Mouse (Mus musculus): ENCODE results near the gene St8sia1. TPM values are rescaled to one million over a fixed set of nuclear protein-coding genes. Genes with fewer than 3 reads are reported as not detected.

The St8sia1 gene
- total RNA-seq, 2 experiments from 2014 or later: 0.83 to 1.2 TPM

GRCm38 (mm10) chr6:142831243-142831642, 133.0 kb downstream of the St8sia1 start:
- DNase-seq (ENCODE audit: low spot score in 2 of 2): no peak

- DNase-seq (ENCODE audit: low spot score in 2 of 2): no peak
These were observed 134.0 kb downstream of the St8sia1 start for GRCm38 (mm10) chr6:142830221-142830620.

- no peak for DNase-seq (ENCODE audit: low spot score in 2 of 2)
These were observed 138.8 kb downstream of the St8sia1 start for GRCm38 (mm10) chr6:142825449-142825848.

- DNase-seq (ENCODE audit: low spot score in 2 of 2): no peak
These were observed 141.1 kb downstream of the St8sia1 start for GRCm38 (mm10) chr6:142823008-142823787.

- DNase-seq (ENCODE audit: low spot score in 2 of 2): no peak
These were observed 145.9 kb downstream of the St8sia1 start for GRCm38 (mm10) chr6:142818306-142818705.

- DNase-seq (ENCODE audit: low spot score in 2 of 2): no peak
These were observed 148.7 kb downstream of the St8sia1 start for GRCm38 (mm10) chr6:142815513-142815912.

- DNase-seq (ENCODE audit: low spot score in 2 of 2): peak; percentile 73 to 76
These were observed 149.7 kb downstream of the St8sia1 start for GRCm38 (mm10) chr6:142814495-142814921.

GRCm38 (mm10) chr6:142814011-142814410, 150.2 kb downstream of the St8sia1 start:
- DNase-seq (ENCODE audit: low spot score in 2 of 2): no peak

GRCm38 (mm10) chr6:142812969-142813368, 151.3 kb downstream of the St8sia1 start:
- DNase-seq (ENCODE audit: low spot score in 2 of 2): no peak

GRCm38 (mm10) chr6:142810239-142810638, 154.0 kb downstream of the St8sia1 start:
- DNase-seq (ENCODE audit: low spot score in 2 of 2): no peak

GRCm38 (mm10) chr6:142809373-142810098, 154.7 kb downstream of the St8sia1 start:
- no peak for DNase-seq (ENCODE audit: low spot score in 2 of 2)

- no peak for DNase-seq (ENCODE audit: low spot score in 2 of 2)
These were observed 157.9 kb downstream of the St8sia1 start for GRCm38 (mm10) chr6:142806326-142806725.

- DNase-seq (ENCODE audit: low spot score in 2 of 2): no peak
These were observed 159.8 kb downstream of the St8sia1 start, which contains the start of gene Sult6b2 for GRCm38 (mm10) chr6:142804402-142804801. Gene Sult6b2 (minus strand): TSS chr6:142804502.

GRCm38 (mm10) chr6:142802617-142803525, 161.4 kb downstream of the St8sia1 start:
- no peak for DNase-seq (ENCODE audit: low spot score in 2 of 2)

GRCm38 (mm10) chr6:142801687-142802086, 162.6 kb downstream of the St8sia1 start:
- DNase-seq (ENCODE audit: low spot score in 2 of 2): no peak

GRCm38 (mm10) chr6:142799704-142800374, 164.4 kb downstream of the St8sia1 start:
- no peak for DNase-seq (ENCODE audit: low spot score in 2 of 2)

- no peak for DNase-seq (ENCODE audit: low spot score in 2 of 2)
These were observed 165.4 kb downstream of the St8sia1 start for GRCm38 (mm10) chr6:142798837-142799236.

- no peak for DNase-seq (ENCODE audit: low spot score in 2 of 2)
These were observed 166.3 kb downstream of the St8sia1 start for GRCm38 (mm10) chr6:142797996-142798395.

- no peak for DNase-seq (ENCODE audit: low spot score in 2 of 2)
These were observed 168.4 kb downstream of the St8sia1 start for GRCm38 (mm10) chr6:142795655-142796441.

GRCm38 (mm10) chr6:142795087-142795486, 169.2 kb downstream of the St8sia1 start:
- no peak for DNase-seq (ENCODE audit: low spot score in 2 of 2)

All from adrenal gland, adult 18-20 months (tissue).